Mouse (Mus musculus) 416B (cell line): ENCODE data around the gene Hkdc1.

Experiments used
- DNase-seq: peaks from one replicate; pipeline ENCODE4 v3.0.0; 2011; ENCODE audit warnings: low read depth

Hkdc1 gene

DNA sequence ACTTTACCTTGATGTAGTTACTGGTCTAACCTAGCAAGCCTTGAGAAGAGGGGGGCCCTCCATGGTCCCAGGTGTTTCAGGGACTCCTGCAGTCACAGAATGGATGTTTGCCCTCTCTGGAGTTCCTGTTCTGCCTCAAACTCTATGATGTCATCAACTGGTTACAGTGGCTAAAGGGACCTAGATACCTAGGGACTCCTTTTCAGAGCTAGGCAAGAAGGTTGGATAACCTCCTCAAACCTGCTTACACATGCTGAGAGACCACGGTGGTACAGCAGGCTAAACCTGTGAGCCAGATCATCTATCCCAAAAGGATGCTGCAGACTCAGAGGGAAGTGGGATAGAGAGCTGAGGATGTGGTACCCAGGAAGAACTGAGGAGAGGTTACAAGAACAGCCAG, 42.5 kb downstream of the Hkdc1 start, which contains the start of gene Hk1:
Hk1 (minus strand) TSS at position 101 of the 400 bp plus-strand sequence.
- DNase-seq: no peak

DNA sequence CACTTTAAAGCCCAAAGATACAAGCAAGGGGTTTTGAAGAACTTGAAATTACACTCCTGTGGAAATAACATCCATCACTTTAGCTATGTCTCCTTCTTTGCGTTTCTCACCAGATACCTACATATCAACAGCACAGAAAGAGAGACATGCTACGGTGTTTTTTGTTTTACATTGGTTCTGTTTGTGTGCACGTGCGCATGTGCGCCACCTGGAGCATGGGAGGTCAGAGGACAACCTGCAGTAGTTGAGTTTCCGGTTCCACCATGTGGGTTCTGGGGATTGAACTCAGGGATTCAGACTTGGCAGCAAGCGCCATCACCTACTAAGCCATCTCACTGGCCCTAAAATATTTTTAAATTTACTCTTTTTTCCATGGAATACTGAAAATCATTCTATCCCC, 63.5 kb downstream of the Hkdc1 start:
- DNase-seq: peak; percentile 42

DNA sequence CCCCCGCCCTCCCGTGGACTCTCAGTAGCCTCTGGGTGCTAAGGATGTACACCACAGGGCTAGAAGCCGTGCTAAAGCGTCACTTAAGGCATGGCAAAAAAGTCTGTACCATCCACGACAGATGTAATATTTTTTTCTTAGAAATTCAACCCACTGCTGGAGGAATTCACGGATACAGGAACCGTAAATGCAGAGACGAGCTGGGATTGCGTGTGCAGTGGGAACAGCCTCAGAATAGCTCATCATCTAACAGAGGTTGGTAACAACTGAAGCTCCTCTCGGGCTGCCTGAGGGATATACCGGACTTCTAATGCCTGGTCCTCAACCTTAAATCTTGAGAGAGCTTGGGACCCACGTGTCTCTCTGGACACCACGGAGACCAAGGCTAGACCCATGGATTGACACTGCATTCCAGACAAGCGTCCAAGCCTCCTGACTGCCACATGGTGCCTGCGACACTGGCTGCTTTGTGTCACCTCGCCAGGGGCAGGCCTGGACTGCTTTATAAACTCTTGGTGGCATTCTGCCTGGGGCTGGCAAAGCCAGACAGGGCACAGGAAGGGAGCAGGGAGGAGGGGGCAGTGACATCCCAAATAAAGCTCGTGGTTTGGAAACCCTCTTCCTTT, 66.1 kb downstream of the Hkdc1 start:
- DNase-seq: no peak

DNA sequence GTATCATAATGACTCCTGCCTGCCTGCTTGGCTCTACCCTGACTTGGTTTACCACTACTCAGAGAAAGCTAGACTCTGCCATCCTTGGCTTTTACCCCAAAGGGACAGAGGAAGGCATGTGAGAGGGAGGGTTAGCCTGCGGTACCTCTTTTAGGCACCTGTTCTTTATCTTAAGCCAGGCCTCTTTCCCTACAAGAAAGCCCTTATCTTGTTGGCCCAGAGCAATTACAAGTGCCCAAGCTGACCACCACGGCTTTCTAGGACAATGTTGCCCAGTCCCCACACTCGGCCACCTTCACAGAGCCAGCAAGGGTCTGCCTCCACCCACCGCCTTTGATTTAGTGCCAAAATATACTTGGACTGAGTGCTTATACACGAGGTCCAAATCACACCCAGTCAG, 77.1 kb downstream of the Hkdc1 start:
- DNase-seq: no peak

DNA sequence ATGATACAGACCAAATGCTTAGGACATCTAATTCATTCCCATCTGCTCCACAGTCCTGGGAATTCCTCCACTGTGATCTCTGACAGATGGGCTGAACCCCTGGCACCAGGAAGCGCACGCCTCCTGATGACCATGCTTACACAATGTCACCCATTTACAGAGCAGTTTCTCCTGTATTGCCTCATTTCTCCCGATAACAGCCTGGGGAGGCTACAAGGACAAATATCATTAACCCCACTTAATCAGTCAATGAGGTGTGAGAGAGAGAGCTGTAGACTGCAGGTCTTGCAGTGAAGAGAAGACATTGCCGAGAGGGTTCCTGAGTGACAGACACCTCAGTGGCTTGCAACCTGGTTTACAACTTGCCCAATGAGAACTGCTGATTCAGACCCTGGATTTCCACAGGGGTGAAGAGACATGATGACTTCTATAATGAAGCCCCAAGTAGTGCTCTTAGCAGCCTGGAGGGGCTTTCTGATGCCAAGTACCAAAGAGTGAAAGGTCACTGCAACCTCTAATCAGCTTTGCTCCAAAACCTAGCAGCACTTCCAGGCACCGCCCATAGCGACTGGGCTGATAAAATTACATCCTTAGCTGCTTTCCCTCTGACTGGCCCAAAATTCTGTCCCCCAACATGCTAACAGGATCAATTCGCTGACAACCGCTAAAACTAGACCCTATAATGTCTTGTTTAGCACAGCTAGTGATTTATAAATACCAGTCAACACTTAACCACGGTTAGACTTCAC, 78.1 kb downstream of the Hkdc1 start:
- no peak for DNase-seq

DNA sequence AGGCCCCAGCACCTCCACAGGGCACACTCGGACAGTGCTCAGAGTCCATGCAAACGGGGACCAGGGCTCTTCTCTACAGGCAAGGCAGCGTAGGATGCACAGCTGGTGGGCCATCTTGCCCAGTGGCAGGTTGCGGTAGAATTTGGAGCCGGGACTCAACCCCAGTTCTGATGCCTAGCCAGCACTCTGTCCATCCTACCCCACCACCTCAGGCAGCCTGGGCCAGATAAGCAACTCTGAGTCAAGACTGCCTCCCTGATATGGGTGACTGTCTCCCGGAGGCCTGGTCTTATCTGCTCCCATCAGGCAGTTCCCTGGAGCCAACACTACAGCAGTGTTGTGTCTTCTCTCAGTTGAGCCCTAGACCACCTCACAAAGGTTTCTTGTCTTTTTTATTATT, 79.8 kb downstream of the Hkdc1 start:
- no peak for DNase-seq

DNA sequence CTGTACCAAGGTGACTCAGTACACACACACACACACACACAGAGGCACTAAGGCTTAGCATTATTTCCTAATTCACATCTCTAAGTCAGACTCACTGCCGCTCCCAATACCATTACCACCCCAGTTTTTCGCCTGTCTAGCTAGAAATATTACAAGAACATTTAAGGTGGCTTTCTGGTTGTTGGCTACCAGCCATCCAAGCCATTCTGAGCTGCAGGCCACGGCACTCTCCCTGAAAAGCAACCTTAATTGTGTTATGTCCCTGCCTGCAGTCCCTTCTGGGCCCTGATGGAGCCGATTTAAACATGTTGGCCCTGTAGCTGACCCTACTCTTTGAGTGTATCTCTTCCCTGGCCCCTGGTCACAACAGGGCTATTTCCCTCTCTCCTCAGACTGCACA, 80.3 kb downstream of the Hkdc1 start:
- DNase-seq: no peak

DNA sequence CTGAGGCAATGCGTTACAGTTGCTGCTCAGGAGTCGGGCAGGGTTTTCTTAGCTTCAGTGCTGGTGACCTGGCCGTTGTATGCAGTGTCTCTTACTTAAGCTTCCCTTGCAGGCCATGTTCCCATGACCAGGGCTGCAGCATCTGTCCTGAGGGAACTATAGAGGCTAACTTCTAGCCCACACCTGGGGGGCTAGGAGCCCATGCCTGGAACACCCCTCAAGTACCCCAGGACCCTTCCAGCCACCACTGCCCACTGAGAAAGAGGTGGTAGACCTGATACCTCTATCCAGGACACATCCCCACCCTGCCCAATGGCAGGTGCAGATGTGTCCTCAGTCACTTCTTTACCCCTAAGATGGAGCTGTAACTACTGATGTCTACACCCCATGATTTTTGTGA, 81.3 kb downstream of the Hkdc1 start:
- DNase-seq: no peak

DNA sequence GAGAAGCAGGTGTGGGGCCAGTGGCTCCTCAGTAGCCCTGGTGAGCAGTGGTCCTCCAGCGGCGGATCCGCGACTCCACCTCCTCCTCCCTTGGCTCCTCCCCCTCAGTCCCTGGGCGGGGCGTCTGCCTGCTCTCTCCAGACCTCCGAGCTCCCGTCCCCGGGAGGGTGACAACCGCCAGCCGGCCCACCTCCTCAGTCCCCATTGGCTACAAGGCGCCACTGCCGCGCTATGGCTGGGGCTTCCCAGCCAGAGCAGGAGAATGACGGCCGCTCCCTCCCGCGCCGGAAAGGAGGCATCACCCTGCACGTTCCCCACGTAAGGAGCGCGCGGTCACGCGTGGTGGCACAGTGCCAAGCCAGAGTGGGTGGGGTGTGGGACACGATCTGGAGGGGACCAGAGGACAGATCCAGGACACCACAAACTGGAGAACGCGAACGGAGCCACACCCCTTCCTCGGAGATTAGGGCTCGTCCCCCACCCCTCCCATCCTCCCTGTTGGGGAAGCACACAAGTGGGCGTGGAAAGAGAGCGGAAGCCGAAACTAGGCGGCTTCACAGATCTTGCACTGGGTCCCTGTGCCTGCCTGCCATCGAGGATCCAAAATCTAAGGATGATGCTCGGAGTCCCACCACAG, 82.1 kb downstream of the Hkdc1 start:
- peak; percentile 97 for DNase-seq

DNA sequence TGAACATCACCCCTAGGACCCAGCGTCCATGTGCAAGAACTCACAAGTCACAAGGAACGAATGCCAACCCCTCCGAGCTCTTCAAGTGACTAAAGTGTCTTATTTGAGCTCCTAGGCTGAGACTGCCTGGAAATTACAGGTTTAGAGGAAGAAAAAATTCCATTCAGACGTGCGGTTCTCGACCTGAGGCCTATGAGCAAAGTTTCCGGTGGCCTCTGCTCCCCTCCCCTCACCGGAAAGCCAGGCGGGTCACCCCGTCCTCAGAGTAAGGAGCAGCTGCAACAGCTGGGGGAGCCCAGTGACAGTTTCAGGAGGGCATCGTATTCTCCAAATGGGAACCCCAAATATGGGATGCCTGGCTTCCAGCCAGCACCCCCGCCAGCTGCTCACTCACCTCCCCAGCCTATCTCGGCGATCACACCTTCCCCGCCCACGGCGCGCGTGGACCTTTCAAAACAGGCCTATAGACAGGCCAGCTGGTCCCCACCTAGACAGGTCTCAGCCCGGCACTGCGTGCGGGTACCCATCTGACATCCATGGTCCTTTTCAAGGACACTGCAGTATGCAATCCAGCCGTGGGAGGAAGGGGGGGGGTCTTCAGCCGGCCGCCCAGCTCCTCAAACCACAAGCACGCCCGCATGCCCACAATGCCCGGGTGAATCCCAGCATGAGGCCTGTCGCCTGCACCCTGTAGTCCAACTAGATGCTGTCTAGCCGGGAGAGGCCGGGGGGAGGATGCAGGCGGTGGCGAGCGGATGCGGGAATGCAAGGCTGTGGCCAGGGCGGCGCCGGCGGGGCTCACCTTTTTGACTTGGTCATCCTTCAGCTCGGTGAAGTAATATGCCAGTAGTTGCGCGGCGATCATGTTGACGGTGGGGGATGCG, 82.8 kb downstream of the Hkdc1 start:
- DNase-seq: peak; percentile 79

DNA sequence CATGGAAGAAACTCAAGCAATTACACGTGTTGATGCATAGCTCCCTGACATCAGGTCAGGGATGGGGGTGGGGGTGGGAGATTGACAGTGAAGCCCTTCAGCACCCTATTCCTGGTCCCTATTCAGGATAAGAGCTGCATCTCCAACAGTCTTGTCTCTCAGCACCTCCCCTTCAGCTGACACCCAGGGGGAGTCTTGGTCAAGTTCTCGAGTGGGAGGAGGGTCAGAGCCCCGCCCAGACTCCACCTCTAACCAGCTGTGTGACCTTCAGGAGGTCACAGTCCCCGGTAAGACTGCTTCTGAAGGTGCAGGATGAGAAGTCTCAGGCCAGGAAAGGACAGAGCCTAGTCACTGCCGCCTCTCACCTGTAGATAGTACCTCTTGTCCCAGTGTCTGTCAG, 83.7 kb downstream of the Hkdc1 start:
- peak; percentile 32 for DNase-seq

DNA sequence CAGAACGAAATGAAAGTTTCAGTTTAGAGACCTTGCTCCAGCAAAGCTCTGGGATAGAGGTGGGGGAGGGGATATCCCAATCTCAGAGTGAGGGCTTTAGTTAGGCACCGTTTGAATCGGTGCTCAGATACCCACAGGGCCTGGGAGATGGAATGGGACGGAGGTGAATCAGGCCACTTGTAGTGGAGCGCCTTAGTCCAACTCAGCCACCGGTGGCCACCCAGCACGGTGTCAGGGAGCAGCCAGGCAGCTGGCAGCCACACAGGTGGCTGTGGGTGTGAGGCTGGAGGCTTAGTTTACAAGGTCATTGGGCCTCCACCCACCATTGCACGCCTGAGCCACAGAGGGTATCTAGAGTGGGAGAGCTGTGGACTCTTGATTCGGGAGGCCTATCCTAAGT, 84.1 kb downstream of the Hkdc1 start:
- no peak for DNase-seq

DNA sequence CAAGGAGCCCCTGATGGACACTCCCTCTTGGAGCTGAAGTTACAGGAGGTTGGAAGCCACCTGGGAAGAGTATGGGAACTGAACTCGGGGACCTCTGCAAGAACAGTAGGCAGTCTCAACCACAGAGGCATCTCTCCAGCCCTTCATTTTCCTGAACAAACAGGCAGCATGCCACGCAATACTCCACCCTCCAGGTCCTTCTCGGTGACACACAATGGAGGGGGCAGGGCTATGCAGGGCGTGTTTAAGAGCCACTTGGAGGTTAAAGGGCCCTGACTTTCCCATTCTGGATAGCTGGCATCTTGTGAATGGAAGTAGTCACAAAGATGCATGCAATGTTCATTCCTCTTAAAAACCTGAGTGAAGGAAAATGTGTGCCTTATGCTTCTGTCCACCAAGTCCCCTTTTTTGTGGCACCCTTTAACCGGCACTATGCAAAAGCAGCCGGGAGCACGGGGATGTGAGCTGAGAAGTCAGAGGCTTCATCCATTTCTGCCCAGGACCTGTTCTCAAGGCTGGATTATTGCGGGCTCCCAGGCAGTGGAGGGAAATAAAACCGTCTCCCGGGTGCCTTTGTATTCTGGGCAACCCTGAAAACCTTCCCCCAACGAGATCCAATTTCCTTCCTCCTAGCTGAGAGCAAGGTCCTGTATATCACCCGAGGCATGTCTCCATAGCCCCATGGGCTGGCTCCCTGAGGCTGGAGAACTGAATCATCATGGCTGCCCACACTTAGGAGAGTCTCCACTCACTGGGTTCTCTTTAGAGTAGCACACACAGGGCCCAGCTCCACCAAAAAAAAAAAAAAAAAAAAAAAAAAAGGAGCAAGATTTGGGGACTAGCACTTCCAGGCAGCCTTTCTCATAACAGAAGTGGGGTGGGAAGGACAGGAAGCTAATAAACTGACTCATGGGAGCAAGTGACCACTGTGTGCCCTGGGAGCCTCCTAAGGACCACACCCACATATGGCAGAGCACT, 85.4 kb downstream of the Hkdc1 start:
- DNase-seq: peak; percentile 78

DNA sequence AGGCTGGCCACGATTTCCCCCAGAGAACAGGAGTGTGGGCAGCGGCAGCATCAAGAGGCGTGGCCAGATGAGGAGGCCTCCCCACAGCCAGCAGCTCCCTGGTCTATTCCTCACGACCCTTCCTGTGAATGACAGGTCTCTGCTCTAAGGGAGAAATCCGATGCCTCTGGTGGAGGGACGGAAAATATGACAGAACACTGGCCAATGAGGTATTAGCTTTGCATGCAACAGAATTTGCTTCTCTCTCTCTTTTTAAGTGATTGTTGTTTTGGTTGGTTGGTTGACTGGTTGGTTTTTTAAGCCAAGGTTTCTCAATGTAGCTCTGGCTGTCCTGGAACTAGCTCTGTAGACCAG, 86.9 kb downstream of the Hkdc1 start:
- peak; percentile 91 for DNase-seq

DNA sequence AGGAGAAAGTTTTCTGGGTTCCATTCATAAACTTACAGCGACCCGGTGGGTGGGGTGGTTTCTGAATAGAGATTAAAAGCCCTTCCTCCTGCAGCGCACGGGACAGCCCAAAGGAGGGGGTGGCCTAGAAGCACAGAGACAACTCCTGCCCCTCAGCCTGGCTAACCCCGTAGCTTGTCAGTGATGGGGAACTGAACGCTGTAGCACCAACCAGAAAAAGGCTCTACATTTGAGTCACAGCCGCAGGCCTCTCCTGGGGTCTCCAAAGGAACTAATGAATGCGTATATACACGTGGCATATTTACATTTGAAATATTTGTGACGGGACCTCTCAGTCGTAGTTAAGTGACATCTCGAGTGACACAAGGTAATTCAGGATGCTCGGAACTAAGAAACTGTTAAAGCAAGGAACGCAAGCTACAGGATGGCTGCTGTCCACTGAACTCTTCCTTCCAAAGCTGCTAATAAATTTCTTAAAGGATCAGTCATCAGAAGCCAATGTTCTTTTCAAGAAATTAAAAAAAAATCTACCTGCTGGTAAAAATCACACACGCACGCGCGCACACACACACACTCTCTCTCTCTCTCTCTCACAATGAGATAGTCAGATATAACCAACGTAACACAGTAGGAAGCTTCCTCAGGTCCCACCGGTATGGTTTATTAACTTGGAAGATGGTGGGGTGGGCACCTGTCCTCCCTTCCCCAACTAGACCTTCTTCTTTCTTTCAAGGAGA, 87.4 kb downstream of the Hkdc1 start:
- DNase-seq: no peak

DNA sequence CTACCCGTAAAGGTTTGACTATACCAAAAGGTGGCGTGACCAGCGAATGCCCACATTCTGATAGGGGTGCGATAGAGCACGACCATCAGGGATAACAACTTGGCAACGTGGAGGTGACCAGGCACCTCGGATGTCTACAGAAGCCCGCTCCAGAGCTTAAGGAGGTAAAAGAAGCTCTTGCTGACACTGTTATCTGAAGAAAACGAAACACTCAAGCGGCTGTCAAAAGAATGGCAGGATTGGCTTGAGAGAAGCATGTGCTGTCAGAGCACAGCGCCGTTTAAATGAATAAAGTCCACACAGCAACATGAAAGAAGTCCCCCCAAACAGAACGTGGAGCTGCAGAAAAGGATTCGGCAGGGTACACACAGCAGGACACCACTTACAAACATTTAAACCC, 89.0 kb downstream of the Hkdc1 start:
- DNase-seq: no peak
